Mouse (Mus musculus): Measurements from ENCODE around the gene Snd1.

Snd1 gene

GRCm38 (mm10) chr6:28474839-28475238, at the start of gene Snd1:
Snd1 (plus strand) TSS chr6:28475139.
- TF ChIP-seq GATA4 (IDR thresholded peaks at IDR 0.05; ENCODE audit: insufficient replicate concordance, low read length): no peak

GRCm38 (mm10) chr6:28427096-28427839, 47.7 kb upstream of the Snd1 start, which contains the start of gene Fscn3:
Fscn3 (plus strand) TSS chr6:28427789.
- no peak for TF ChIP-seq GATA4 (IDR thresholded peaks at IDR 0.05; ENCODE audit: insufficient replicate concordance, low read length)

DNA sequence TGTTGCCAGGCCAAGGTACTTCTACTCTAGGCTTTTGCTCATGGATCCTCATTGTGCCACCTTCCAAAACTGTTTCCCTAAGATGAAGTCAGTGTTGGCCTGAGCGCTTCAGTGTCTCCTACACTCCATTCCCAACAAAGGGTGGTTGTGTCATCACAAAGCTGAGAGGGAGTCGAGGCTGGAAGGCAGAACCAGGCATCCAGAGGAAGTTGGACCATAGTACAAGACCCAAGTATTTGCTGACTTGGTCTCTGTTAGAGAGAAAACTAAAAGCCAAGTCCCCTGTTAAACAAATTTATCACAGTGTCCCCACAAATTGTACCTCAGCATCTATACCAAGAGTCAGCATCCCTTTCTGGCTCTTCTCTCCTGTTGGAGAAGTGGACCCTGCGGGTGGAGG, 46.6 kb upstream of the Snd1 start, which contains the start of gene Gcc1:
Gene Gcc1 (minus strand): TSS at position 101 of the 400 bp plus-strand sequence.
- no peak for TF ChIP-seq GATA4 (IDR thresholded peaks at IDR 0.05; ENCODE audit: insufficient replicate concordance, low read length)

- no peak for TF ChIP-seq GATA4 (IDR thresholded peaks at IDR 0.05; ENCODE audit: insufficient replicate concordance, low read length)
These were observed 45.1 kb upstream of the Snd1 start for GRCm38 (mm10) chr6:28429870-28430269.

DNA sequence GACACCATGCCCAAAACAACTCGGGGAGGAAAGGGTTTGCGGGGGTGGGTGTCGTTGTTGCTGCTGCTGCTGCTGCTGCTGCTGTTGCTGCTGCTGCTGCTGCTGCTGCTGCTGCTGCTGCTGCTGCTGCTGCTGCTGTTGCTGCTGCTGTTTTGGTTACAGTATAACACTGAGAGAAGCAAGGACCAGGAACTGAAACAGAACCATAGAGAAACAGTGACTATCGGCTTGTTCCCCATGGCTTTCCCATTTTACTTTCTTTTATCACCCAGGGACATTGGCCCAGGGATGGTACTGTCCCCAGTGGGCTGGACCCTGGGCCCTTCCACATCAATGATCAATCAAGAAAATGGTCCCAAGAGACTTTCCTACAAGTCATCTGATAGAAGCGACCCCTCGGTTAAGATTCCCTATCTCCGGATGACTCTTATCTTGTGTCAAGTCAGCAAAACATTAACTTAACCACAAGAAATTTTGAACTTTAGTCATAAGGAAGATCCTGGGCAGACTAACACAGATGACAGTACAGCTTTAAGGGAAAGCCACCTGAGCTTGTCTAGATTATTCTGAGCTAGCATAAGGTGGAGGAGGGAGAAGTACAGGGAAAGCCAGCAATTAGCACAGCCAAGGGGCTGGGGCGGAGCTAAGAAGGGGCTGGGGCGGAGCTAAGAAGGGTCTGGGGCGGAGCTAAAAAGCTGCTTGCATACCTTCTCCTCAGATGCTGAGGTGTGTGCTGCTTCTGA, 44.0 kb upstream of the Snd1 start:
- TF ChIP-seq GATA4 (IDR thresholded peaks at IDR 0.05; ENCODE audit: insufficient replicate concordance, low read length): no peak

DNA sequence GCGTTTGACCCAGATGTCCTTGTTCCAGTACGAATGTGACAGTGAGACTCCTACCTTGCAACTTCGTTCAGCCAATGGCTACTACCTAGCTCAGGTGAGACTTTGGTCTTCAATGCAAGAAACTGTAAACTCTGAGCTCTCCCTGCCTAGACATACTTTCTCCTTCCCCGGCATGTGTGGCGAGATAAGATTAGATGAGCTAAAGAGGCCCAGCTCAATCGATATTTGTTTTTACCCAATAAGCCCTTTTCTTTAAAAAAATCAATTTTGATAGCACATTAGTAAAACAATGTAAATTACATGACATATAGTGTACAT, 43.4 kb upstream of the Snd1 start:
- no peak for TF ChIP-seq GATA4 (IDR thresholded peaks at IDR 0.05; ENCODE audit: insufficient replicate concordance, low read length)

GRCm38 (mm10) chr6:28447937-28448336, 27.0 kb upstream of the Snd1 start:
- no peak for TF ChIP-seq GATA4 (IDR thresholded peaks at IDR 0.05; ENCODE audit: insufficient replicate concordance, low read length)

DNA sequence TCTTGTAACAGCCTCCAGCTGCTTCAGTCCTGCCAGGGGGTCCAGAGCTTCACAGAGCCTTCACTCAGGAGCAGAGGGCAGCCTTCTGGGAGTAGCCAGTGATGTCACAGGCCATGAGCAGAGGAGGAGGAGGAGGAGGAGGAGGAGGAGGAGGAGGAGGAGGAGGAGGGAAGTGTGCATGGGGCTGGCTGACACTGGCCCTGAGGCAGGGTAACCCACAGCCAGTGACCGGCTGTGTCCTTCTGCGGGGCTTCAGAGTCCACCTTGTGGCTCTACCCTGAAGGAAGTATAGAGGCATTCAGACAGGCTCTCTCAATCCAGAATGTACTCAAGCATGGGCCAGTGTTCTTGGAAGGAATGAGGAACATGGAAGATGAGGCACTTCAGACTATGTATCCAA, 25.7 kb upstream of the Snd1 start, which contains the start of gene Pax4:
Gene Pax4 (minus strand): TSS at position 101 of the 400 bp plus-strand sequence.
- no peak for TF ChIP-seq GATA4 (IDR thresholded peaks at IDR 0.05; ENCODE audit: insufficient replicate concordance, low read length)

DNA sequence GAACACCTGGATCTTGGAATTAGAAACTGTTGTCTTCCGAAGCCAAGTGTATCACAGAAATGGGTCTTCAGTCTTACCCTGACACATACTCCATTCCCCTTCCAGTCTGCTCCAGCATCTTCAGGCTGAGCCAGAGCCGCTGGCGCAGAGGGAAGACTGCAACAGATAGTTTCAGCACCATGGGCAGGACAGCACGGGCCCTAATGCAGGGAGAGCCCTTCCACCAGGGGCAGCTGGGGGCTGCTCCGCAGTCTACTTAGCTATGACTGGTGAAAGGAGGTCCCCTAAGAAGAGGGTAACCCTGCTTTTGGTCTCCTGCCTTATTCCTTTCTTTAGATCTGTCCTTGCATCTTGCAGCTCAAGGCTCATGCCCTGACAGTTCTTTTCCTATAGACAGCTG, 24.5 kb upstream of the Snd1 start:
- no peak for TF ChIP-seq GATA4 (IDR thresholded peaks at IDR 0.05; ENCODE audit: insufficient replicate concordance, low read length)

- no peak for TF ChIP-seq GATA4 (IDR thresholded peaks at IDR 0.05; ENCODE audit: insufficient replicate concordance, low read length)
These were observed 24.0 kb upstream of the Snd1 start for GRCm38 (mm10) chr6:28450977-28451376.

DNA sequence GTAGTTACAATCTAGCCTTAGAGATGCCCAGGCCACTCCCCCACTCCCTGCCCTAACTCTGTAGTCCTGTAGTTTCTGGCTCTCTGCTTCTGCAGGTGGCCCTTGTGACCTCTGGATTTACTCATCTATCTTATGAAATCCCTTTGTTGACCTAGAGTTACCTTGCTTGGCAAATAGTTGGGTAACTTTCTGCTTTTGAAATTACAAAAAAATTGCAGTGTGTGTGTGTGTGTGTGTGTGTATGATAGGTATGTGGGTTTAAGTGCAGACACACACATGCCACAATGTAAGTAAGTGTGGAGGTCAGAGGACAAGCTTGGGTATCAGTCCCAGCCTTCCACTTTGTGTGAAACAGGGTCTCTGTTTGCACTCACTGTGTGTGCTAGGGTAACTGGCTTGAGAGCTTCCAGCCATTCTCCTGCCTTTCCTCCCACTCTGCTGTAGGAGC, 15.7 kb upstream of the Snd1 start:
- TF ChIP-seq GATA4 (IDR thresholded peaks at IDR 0.05; ENCODE audit: insufficient replicate concordance, low read length): no peak

DNA sequence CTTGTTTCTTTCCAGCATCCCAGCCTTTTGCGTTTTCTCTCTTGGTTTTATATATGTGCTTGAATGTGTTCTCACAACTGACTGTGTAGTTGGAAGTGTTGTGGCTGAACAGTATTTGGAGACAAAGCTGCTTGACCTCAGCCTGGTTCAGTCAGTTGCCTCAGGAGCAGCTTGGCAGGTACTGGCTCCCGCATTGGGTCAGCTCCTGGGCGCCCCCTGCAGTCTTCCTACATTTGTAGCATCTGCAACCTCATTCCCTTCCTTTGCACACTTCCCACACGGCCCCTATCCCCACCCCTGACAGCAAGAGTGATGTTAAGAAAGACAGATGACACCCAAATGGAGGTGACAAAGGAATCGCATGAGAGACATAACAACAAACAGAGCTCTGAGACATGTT, 14.4 kb upstream of the Snd1 start:
- TF ChIP-seq GATA4 (IDR thresholded peaks at IDR 0.05; ENCODE audit: insufficient replicate concordance, low read length): no peak

- TF ChIP-seq GATA4 (IDR thresholded peaks at IDR 0.05; ENCODE audit: insufficient replicate concordance, low read length): no peak
These were observed 10.3 kb upstream of the Snd1 start for GRCm38 (mm10) chr6:28464630-28465029.

DNA sequence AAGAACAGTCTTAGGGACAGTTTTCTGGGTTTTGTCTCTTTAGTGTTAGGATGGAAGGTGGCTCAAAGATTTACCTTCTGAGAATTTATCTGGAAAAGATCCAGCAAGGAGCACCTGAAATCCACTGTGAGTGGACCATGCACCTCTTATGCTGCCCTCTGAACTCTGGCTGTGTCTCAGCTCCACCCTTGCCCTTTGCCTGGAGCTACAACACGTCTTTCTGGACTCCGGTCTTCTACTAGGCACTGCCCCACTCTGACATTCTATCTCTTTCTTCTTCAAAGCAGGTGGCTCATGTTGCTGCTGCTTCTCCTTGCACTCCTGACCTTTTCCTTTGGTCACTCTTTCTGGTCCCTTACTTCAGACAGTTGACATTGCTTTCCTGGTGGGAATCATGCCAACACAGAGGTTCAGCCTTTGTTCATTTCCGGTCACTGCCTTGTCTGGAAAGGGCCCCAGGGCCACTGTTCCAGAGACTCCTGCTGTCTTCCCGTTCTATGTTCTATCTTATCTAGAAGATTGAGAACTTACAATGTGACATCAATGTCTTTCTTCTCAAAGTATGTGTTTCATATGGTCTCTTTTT, 4.8 kb upstream of the Snd1 start:
- peak; percentile 26; the same call in 1 of the 2 replicates for TF ChIP-seq GATA4 (IDR thresholded peaks at IDR 0.05; ENCODE audit: insufficient replicate concordance, low read length)

GRCm38 (mm10) chr6:28470621-28471020, 4.3 kb upstream of the Snd1 start:
- no peak for TF ChIP-seq GATA4 (IDR thresholded peaks at IDR 0.05; ENCODE audit: insufficient replicate concordance, low read length)

Data from liver, adult (tissue).